Mouse (Mus musculus) heart, postnatal 0 days (tissue): ENCODE data around the gene Wt1. TPM values are rescaled to one million over a fixed set of nuclear protein-coding genes. Genes with fewer than 3 reads are reported as not detected.

Experiments used
- ATAC-seq: fragments of 200-750 bp; cut with Nextera tagmentation; 2 replicates; pipeline ENCODE4 v1.8.0; 2017; ENCODE audit warnings: low read depth, moderate number of reproducible peaks, moderate library complexity; ENCODE audit not compliant: insufficient read depth
- DNase-seq: peaks from one replicate; pipeline ENCODE4 v3.0.0-alpha.2; 2016; ENCODE audit warnings: low spot score
- H3K27ac ChIP-seq: fragments of 300-500 bp; sonication (generic); 2 replicates; pipeline ENCODE4 v1.5.1; 2014; ENCODE audit warnings: low read depth, mild to moderate bottlenecking
- H3K27me3 ChIP-seq: fragments of 300-500 bp; sonication (generic); 2 replicates; pipeline ENCODE4 v1.6.1; 2014; ENCODE audit warnings: low read length, mixed read lengths; ENCODE audit not compliant: control insufficient read depth, insufficient read depth
- H3K36me3 ChIP-seq: fragments of 300-500 bp; sonication (generic); replicated peaks from 2 replicates; pipeline ENCODE4 v1.6.1; 2014; ENCODE audit warnings: low read length, mixed read lengths; ENCODE audit not compliant: control insufficient read depth, insufficient read depth
- H3K4me1 ChIP-seq: fragments of 300-500 bp; sonication (generic); 2 replicates; pipeline ENCODE4 v1.6.1; 2014; ENCODE audit warnings: antibody characterized with exemption; ENCODE audit not compliant: control insufficient read depth, insufficient read depth
- H3K4me2 ChIP-seq: fragments of 300-500 bp; sonication (generic); 2 replicates; pipeline ENCODE4 v1.6.1; 2014; ENCODE audit warnings: low read depth, mild to moderate bottlenecking, low read length, moderate library complexity
- H3K4me3 ChIP-seq: fragments of 300-500 bp; sonication (generic); 2 replicates; pipeline ENCODE4 v1.5.1; 2014; ENCODE audit warnings: low read depth, low read length
- H3K9ac ChIP-seq: fragments of 300-500 bp; sonication (generic); replicated peaks from 2 replicates; pipeline ENCODE4 v1.6.1; 2014; ENCODE audit warnings: low read depth, low read length, mixed read lengths
- H3K9me3 ChIP-seq: fragments of 300-500 bp; sonication (generic); replicated peaks from 2 replicates; pipeline ENCODE4 v1.6.1; 2016; ENCODE audit warnings: low read length; ENCODE audit not compliant: control insufficient read depth
- CTCF ChIP-seq: IDR thresholded peaks from 2 replicates; pipeline ENCODE4 v1.5.1; 2016; ENCODE audit warnings: antibody characterized with exemption, control low read depth, low read depth
- EP300 ChIP-seq: IDR thresholded peaks from 2 replicates; pipeline ENCODE4 v1.6.1; 2016; ENCODE audit warnings: antibody characterized with exemption, low read depth
- WGBS: fragments of 180-500 bp; shearing (Covaris S2); extraction: QIAGEN DNeasy Blood & Tissue Kit; methylation state at CpG from one replicate; pipeline ENCODE4 v1.1.7; 2014; 5-methylcytosine and 5-hydroxymethylcytosine counted together
- polyA plus RNA-seq: library from polyadenylated mRNA; unstranded; fragments of >200 nt; fragmentation: Nextera tagmentation; extraction: Ambion mirVana; gene quantifications from 2 replicates; pipeline ENCODE4 v1.2.1, GENCODE M21; 2015
- total RNA-seq: library from RNA; depleted of rRNA; stranded (reverse); fragments of >200 nt; gene quantifications from 2 replicates; pipeline ENCODE4 v1.2.3, GENCODE M21; 2014; ENCODE audit warnings: low replicate concordance

Gene Wt1
- total and polyA plus RNA-seq, 2 experiments from 2014 or later, result 6.4 to 24.8 TPM

DNA sequence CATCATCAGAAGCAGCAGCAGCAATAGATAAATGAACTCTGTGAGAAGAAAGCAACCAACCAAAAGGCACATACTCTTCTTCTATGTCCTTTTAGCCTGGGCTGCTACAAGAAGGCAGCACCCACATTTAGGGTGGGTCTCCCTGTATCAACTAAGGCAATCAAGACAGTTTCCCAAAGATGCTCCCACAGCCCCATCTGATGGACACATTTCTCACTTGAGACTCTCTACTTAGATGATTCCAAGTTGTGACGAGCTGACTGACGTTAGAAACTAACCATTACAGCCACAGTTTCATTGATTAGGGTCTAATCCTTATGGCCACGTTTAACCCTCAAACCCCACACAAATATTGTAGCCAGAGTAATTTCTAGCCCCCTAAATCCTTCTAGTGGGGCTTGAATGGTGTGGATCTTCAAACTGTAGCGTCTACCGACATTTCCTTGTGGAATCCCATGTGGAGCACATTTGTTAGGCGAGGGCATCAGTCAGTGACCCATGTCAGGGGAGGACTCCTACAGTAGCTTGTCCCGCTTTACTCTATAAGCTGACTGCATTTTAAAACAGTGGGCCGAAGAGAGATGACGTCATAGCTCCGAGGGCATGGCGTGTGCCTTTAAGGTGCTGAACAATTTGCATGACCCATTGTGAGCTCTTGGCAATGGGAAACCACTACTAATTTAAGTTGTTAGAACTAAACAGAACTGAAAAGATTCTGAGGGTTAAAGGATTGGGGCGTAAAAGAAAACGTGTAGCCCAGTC, 59.6 kb downstream of the Wt1 start:
- no peak for DNase-seq
- Histone ChIP-seq H3K4me1 (no peaks in the 10 kb centered on the region), H3K4me2 (no peak overlapping the region), H3K27ac (no peak overlapping the region), H3K9ac (no peak overlapping the region), H3K36me3 (no peaks in the 10 kb centered on the region), H3K9me3 (no peaks in the 10 kb centered on the region), H3K4me3 (no peak overlapping the region), H3K27me3 (no peaks in the 10 kb centered on the region)
- no peak for ATAC-seq
- TF ChIP-seq CTCF (peak; percentile 2; the same call in 1 of the 2 replicates), EP300 (no peak)
- WGBS, result 81% methylated on average over 13 of the region's 13 CpGs

- no peaks in the 10 kb centered on the region for H3K9me3 ChIP-seq
- 66% methylated on average over 5 of the region's 5 CpGs for WGBS
- no peak overlapping the region for H3K4me3 ChIP-seq
- H3K4me1 ChIP-seq, result no peaks in the 10 kb centered on the region
- no peaks in the 10 kb centered on the region for H3K27me3 ChIP-seq
- no peak for ATAC-seq
- H3K36me3 ChIP-seq, result no peaks in the 10 kb centered on the region
- DNase-seq, result no peak
- no peak overlapping the region for H3K4me2 ChIP-seq
- H3K9ac ChIP-seq, result no peak overlapping the region; the same call in 1 of the 2 replicates
- no peak for TF ChIP-seq EP300
- no peak for TF ChIP-seq CTCF
- H3K27ac ChIP-seq, result no peak overlapping the region
Measured at GRCm38 (mm10) chr2:105186591-105186990, 60.3 kb downstream of the Wt1 start.

GRCm38 (mm10) chr2:105188182-105188581, 61.9 kb downstream of the Wt1 start:
- no peak for ATAC-seq
- 76% methylated on average over 10 of the region's 10 CpGs for WGBS
- no peak overlapping the region for H3K4me3 ChIP-seq
- no peaks in the 10 kb centered on the region for H3K27me3 ChIP-seq
- TF ChIP-seq EP300, result no peak
- peak; percentile 78 for TF ChIP-seq CTCF
- H3K36me3 ChIP-seq, result no peaks in the 10 kb centered on the region
- no peak for DNase-seq
- no peak overlapping the region for H3K9ac ChIP-seq
- H3K9me3 ChIP-seq, result no peaks in the 10 kb centered on the region
- no peak overlapping the region for H3K27ac ChIP-seq
- no peaks in the 10 kb centered on the region for H3K4me1 ChIP-seq
- no peak overlapping the region for H3K4me2 ChIP-seq

DNA sequence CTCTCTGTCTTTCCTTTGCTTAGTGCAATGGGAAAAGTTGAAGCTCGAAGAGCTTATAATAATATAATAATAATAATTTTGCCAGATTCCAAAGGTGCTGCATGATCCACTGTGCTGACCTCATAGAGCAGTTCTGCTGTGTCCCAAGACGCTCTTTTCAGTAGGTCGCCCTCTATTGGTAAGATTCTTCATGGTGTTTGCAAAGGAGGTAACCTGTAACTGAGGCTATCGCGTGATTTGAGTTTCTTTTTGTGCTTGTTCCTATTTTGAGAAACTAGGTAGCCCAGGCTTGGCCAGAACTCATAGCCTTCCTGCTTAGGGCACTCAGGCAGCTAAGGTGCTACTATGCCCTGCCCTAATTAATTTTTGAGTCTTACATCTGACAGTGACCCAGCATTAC, 63.0 kb downstream of the Wt1 start:
- ATAC-seq (no peak), DNase-seq (no peak)
- H3K4me1 ChIP-seq, result no peaks in the 10 kb centered on the region
- WGBS, result 27% methylated on average over 5 of the region's 5 CpGs
- H3K4me3 ChIP-seq, result no peak overlapping the region
- H3K27me3 ChIP-seq, result no peaks in the 10 kb centered on the region
- no peak for TF ChIP-seq EP300
- peak; percentile 47 for TF ChIP-seq CTCF
- no peak overlapping the region for H3K9ac ChIP-seq
- H3K9me3 ChIP-seq, result no peaks in the 10 kb centered on the region
- H3K27ac ChIP-seq, result no peak overlapping the region
- no peak overlapping the region for H3K4me2 ChIP-seq
- H3K36me3 ChIP-seq, result no peaks in the 10 kb centered on the region

DNA sequence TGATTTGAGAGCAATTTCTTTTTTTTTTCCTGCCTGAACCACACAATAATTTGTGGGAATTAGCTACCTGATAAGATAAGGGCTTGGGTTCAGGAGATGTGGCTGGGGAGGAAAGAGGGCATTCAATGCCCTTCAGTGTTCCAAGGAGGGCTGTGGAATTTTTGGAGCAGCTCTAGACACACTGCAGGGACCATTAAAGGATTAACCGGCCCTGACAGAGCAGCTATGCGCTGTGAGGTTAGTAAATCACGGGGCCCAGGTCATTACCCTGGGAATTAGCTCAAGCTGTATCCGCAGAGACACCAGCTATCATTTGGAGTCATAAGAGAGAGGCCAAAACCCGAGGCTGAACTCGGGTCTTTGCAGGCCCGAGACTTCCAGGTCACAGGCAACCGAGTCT, 73.8 kb downstream of the Wt1 start:
- Histone ChIP-seq H3K36me3 (no peaks in the 10 kb centered on the region), H3K27me3 (no peaks in the 10 kb centered on the region), H3K9ac (no peak overlapping the region), H3K4me3 (no peak overlapping the region), H3K9me3 (no peaks in the 10 kb centered on the region), H3K4me2 (no peak overlapping the region), H3K27ac (no peak overlapping the region), H3K4me1 (no peaks in the 10 kb centered on the region)
- DNase-seq (no peak), ATAC-seq (no peak)
- 36% methylated on average over 8 of the region's 8 CpGs for WGBS
- no peak for TF ChIP-seq CTCF
- TF ChIP-seq EP300, result no peak
